In genomic region chr5:98005751-98006150, GRCm38 (mm10) we compare ENCODE assay signal across 21 mouse cellular contexts. TPM values are rescaled to one million over a fixed set of nuclear protein-coding genes. Genes with fewer than 3 reads are reported as not detected.
DNase-seq lines count a peak whose midpoint lies in the region; TF ChIP-seq lines count a peak whose summit lies in the region.
"Had no signal": no experiment of that assay in that cellular context is flagged by ENCODE, and none has a peak within 500 bp of the region (broad histone marks: within the 10 kb centered on the region; RNA-seq: fewer than 3 reads in every experiment).

No protein-coding gene starts in this region.

- peaks cover 31% of the 10 kb centered on the region for H3K36me3 ChIP-seq in embryonic facial prominence, embryonic 10.5 days (replicated peaks)
- H3K36me3 ChIP-seq: G1E had no signal

- no peaks in the 10 kb centered on the region for H3K4me1 ChIP-seq in embryonic facial prominence, embryonic 10.5 days
- H3K4me1 ChIP-seq: embryonic facial prominence, embryonic 12.5 days; forebrain, embryonic 12.5 days had no signal

- TF ChIP-seq CTCF in gastrocnemius, adult 2 months (IDR thresholded peaks at IDR 0.05) = no peak

- no peaks in the 10 kb centered on the region for H3K27me3 ChIP-seq in embryonic facial prominence, embryonic 10.5 days (replicated peaks; ENCODE audit: low read depth, poor library complexity, severe bottlenecking)
- H3K27me3 ChIP-seq: CH12.LX; embryonic facial prominence, embryonic 12.5 days; forebrain, embryonic 12.5 days had no signal

- WGBS in embryonic facial prominence, embryonic 10.5 days = 95% methylated on average over 8 of the region's 8 CpGs

- no peaks in the 10 kb centered on the region for H3K9me3 ChIP-seq in embryonic facial prominence, embryonic 10.5 days
- H3K9me3 ChIP-seq: embryonic facial prominence, embryonic 12.5 days; forebrain, embryonic 12.5 days had no signal

- intact Hi-C loops in gastrocnemius, adult 2 months (cut with DNase I) = no loop called here

- no peak overlapping the region for H3K27ac ChIP-seq in gastrocnemius, adult 2 months
- H3K27ac ChIP-seq in embryonic facial prominence, embryonic 10.5 days (replicated peaks) = no peak overlapping the region
- H3K27ac ChIP-seq: embryonic facial prominence, embryonic 12.5 days; forebrain, embryonic 12.5 days had no signal

- DNase-seq in gastrocnemius, adult 2 months = peak; percentile 43
- no peak for DNase-seq in gastrocnemius, adult 8-10 months (ENCODE audit: low spot score in 2 of 2)
- peak; percentile 83 for DNase-seq in heart, adult 11 months
- no peak for DNase-seq in heart, adult 8-10 months (ENCODE audit: low spot score)
- DNase-seq in NIH3T3 (ENCODE audit: low read depth) = peak; percentile 53
- DNase-seq in adrenal gland, postnatal 14 days = no peak
- DNase-seq in embryonic facial prominence, embryonic 10.5 days (ENCODE audit: low spot score) = no peak
- DNase-seq: adrenal gland, adult 8-10 months; adrenal gland, postnatal 25 days; B cell, adult 2 months; cerebellum, adult 11 months; cerebellum, adult 18-20 months; cerebellum, adult 8-10 months; cerebellum, adult 9-11 months; cerebellum, postnatal 14 days; cerebellum, postnatal 36 days; embryo, embryonic 11 days had no signal

- H3K4me3 ChIP-seq in gastrocnemius, adult 2 months = no peak overlapping the region
- no peak overlapping the region for H3K4me3 ChIP-seq in embryonic facial prominence, embryonic 10.5 days
- H3K4me3 ChIP-seq: embryonic facial prominence, embryonic 12.5 days; forebrain, embryonic 12.5 days had no signal

RNA-seq across cellular contexts. Expression of gene Antxr2, which starts 25.1 kb away (rescaled TPM):
- total RNA-seq in gastrocnemius, adult 2 months (2021) = 10 to 100 TPM in 1 of 2 experiments, 1 to 10 TPM in 1; 8.1 to 12.1 TPM
- total RNA-seq in gastrocnemius, adult 8-10 months (2022) = 1 to 10 TPM; 4.5 to 8.2 (median 6.0) TPM
- total RNA-seq in heart, adult 8-10 months (2022) = 10 to 100 TPM; 72.7 to 80.8 (median 76.4) TPM
- total RNA-seq in adrenal gland, postnatal 14 days (2021) = 23.9 and 32.8 TPM in 2 replicates
- 15.4 and 16.9 TPM in 2 replicates for polyA plus RNA-seq in embryonic facial prominence, embryonic 10.5 days (2016; fragmentation: Nextera tagmentation; extraction: Ambion mirVana)
- polyA plus RNA-seq: G1E had no signal

Comparison
In these comparisons a context has a peak if more than half of its experiments do, and no peak if none do; other contexts are left out.
1. DNase-seq: peak in gastrocnemius, adult 2 months (single experiment), heart, adult 11 months (single experiment) and NIH3T3 (single experiment); none in gastrocnemius, adult 8-10 months (0 of 2), heart, adult 8-10 months (single experiment), adrenal gland, postnatal 14 days (single experiment) and embryonic facial prominence, embryonic 10.5 days (single experiment).